Mouse (Mus musculus): Measurements from ENCODE around the gene Crip1. TPM values are rescaled to one million over a fixed set of nuclear protein-coding genes. Genes with fewer than 3 reads are reported as not detected.

Crip1 gene
- polyA plus RNA-seq, 1 experiment from 2014 or later: 94.1 TPM

DNA sequence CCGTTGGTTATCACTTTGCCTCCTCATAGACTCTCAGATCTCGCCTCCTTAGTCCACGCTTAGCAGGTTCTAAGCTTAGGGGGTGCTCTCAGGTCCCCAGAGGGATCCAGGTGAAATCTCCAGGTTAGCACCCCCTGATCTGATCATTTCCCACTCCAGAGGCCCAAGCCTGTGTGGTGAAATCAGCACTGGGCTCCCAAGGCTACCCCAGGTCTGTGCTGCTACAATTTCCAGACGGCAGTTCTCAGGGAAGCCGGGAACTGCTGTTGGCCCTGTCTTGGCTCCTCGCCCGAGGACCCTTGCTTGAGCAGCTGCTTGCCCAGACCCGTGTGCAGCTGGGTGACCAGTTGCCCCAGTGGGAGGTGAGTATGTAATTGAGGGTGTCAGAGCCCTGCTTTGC lies 10.9 kb downstream of the Crip1 start:
- WGBS (ENCODE audit: insufficient replicate concordance): 44% methylated on average over 8 of the region's 8 CpGs
- peak overlapping the region; percentile 97 for H3K4me2 ChIP-seq
- H3K36me3 ChIP-seq: peaks cover 20% of the 10 kb centered on the region
- no peaks in the 10 kb centered on the region for H3K9me3 ChIP-seq (replicated peaks)
- H3K27ac ChIP-seq: peak overlapping the region; percentile 76
- DNase-seq (no peak), ATAC-seq (ENCODE audit: low read depth) (no peak)
- H3K9ac ChIP-seq: peak overlapping the region; percentile 87
- H3K27me3 ChIP-seq: peaks cover 16% of the 10 kb centered on the region
- H3K4me1 ChIP-seq (replicated peaks): peaks cover 45% of the 10 kb centered on the region
- peak overlapping the region; percentile 87 for H3K4me3 ChIP-seq (replicated peaks)

DNA sequence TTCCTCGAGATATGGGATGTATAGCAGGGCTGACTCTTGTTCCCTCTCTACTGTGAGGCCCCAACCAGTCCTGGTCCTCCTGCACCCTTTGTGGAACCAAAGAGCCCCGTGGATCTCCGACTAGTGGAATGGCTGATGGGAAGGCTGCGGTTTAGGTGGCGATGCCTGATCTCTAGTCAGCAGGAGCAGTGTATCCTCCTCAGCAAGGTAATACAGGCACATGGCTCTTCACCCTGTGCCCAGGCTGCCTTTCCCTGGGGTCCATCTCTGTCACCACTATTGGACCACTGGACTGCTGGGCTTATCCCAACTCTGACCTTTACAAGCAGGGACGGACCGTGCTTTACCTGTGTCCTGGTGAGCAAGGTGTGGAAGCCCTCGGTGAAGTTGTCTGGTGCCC lies 11.4 kb downstream of the Crip1 start:
- Histone ChIP-seq H3K27me3 (peaks cover 11% of the 10 kb centered on the region), H3K36me3 (peaks cover 25% of the 10 kb centered on the region), H3K9me3 (replicated peaks) (no peaks in the 10 kb centered on the region), H3K4me2 (peak overlapping the region; percentile 97), H3K4me3 (replicated peaks) (peak overlapping the region; percentile 87), H3K9ac (no peak overlapping the region; the same call in 1 of the 2 replicates), H3K27ac (no peak overlapping the region), H3K4me1 (replicated peaks) (peaks cover 40% of the 10 kb centered on the region)
- WGBS (ENCODE audit: insufficient replicate concordance): 89% methylated on average over 8 of the region's 8 CpGs
- DNase-seq: no peak
- no peak for ATAC-seq (ENCODE audit: low read depth)

DNA sequence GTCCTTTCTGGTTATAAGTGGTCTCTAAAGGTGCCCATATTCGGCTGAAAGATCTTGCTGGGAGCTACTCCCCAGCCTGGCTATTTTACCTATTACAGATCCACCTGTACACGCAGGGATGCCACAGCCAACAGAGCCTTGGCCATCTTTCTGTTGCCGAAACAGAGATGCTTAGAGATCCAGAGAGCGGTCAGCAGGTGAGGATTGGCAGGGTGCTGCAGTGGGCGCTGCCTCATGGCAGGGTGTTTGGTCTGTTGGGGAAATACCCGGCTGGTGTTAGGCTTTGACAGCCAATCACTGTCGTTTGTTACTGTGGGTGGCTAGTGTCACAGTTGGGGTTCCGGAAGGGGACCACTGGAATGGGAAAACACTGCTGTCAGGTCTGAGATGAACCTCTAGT lies 11.9 kb downstream of the Crip1 start:
- ATAC-seq (ENCODE audit: low read depth) (no peak), DNase-seq (no peak)
- H3K36me3 ChIP-seq: peaks cover 29% of the 10 kb centered on the region
- H3K27ac ChIP-seq: no peak overlapping the region
- H3K4me2 ChIP-seq: peak overlapping the region; percentile 97
- H3K4me3 ChIP-seq (replicated peaks): no peak overlapping the region
- peaks cover 35% of the 10 kb centered on the region for H3K4me1 ChIP-seq (replicated peaks)
- 82% methylated on average over 8 of the region's 8 CpGs for WGBS (ENCODE audit: insufficient replicate concordance)
- no peaks in the 10 kb centered on the region for H3K9me3 ChIP-seq (replicated peaks)
- H3K9ac ChIP-seq: no peak overlapping the region
- H3K27me3 ChIP-seq: peaks cover 6% of the 10 kb centered on the region; the same call in 1 of the 2 replicates

DNA sequence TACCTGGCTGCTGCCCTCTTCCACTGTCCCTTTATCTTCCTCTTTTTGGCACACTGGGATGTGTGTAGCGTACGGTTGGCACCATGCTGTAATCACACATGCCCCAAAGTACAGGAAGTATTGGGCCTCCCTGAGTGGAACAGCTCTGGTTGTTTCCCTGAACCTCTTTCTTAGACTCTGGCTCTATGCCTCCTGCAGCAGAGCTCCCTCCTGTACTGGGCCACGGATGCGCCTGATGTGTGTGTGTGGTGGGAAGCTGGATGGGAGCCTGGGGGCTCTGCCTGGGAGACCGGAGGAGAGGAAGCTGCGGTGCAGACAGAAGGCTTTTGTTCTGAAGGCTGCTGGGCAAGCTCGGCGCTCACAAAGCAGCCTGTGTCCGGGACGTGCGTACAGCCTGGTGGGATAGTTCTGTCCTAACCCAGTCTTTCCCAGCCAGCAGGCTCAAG lies 17.5 kb downstream of the Crip1 start:
- DNase-seq (no peak), ATAC-seq (ENCODE audit: low read depth) (no peak)
- no peak overlapping the region for H3K4me2 ChIP-seq
- no peak overlapping the region for H3K4me3 ChIP-seq (replicated peaks)
- H3K4me1 ChIP-seq (replicated peaks): peaks cover 13% of the 10 kb centered on the region
- H3K36me3 ChIP-seq: peaks cover 38% of the 10 kb centered on the region
- no peak overlapping the region for H3K27ac ChIP-seq
- no peaks in the 10 kb centered on the region for H3K9me3 ChIP-seq (replicated peaks)
- H3K9ac ChIP-seq: no peak overlapping the region
- 88% methylated on average over 11 of the region's 11 CpGs for WGBS (ENCODE audit: insufficient replicate concordance)
- no peaks in the 10 kb centered on the region for H3K27me3 ChIP-seq

DNA sequence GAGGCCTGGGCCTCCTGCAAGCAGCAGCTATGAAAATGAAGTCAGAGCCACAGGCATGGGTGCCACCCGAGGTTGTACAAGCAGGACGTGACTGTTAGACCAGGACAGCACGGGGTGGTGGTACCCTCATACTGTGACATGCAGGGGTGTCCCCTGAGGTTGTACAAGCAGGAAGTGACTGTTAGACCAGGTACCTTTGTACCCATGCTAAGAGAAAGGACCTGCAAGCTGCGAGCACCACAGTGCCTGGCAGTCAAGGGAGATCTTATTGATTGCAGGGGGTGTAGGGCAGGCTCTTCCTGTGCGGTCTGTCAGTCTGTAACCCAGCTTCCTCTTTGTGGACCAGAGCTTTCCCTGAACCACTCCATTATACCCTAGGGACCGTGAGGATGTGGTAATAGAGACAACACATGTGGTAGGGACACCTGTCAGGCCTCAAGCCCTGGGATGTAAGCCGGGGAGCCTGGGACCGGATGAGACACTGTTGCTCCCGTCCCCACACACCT lies 22.0 kb downstream of the Crip1 start:
- ATAC-seq (ENCODE audit: low read depth): peak; percentile 47; the same call in 1 of the 2 replicates
- Histone ChIP-seq H3K4me3 (replicated peaks) (no peak overlapping the region), H3K4me1 (replicated peaks) (peaks cover 13% of the 10 kb centered on the region), H3K36me3 (peaks cover 13% of the 10 kb centered on the region), H3K27ac (no peak overlapping the region), H3K27me3 (no peaks in the 10 kb centered on the region; the same call in 1 of the 2 replicates), H3K4me2 (no peak overlapping the region), H3K9me3 (replicated peaks) (no peaks in the 10 kb centered on the region), H3K9ac (no peak overlapping the region)
- 18% methylated on average over 9 of the region's 9 CpGs for WGBS (ENCODE audit: insufficient replicate concordance)
- DNase-seq: no peak

DNA sequence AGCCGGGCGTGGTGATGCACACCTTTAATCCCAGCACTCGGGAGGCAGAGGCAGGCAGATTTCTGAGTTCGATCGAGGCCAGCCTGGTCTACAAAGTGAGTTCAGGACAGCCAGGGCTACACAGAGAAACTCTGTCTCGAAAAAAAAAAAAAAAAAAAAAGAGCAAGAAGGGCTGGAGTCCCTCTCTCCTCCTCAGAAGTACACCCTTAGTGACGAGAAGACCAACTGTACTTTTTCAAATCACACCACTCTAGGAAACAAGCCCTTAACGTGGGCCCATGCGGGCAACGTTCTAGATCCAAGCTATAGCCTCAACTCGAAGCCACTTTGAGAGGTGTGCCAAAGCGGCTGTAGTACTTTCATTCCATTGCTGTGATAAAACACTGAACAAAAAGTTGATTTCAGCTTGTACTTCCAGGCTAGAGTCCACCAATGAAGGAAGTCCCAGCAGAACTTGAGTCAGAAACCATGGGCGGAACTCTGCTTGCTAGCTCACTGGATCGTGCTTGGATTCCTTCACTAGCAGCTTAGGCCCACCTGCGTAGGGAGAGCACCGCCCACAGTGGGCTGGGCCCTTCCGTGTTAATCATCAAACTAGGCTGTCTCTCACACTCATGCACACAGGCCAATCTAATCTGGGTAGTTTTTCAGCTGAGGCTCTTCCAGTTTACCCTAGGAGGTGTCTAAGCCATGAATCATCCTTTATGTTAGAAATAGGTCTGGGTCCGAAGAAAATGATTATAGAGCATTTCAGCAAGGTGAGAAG lies 31.0 kb downstream of the Crip1 start:
- 70% methylated on average over 18 of the region's 18 CpGs for WGBS (ENCODE audit: insufficient replicate concordance)
- Histone ChIP-seq H3K9me3 (replicated peaks) (no peaks in the 10 kb centered on the region), H3K4me1 (replicated peaks) (no peaks in the 10 kb centered on the region), H3K4me2 (no peak overlapping the region), H3K4me3 (replicated peaks) (no peak overlapping the region), H3K9ac (no peak overlapping the region), H3K36me3 (no peaks in the 10 kb centered on the region), H3K27ac (no peak overlapping the region), H3K27me3 (no peaks in the 10 kb centered on the region)
- ATAC-seq (ENCODE audit: low read depth) (no peak), DNase-seq (no peak)

DNA sequence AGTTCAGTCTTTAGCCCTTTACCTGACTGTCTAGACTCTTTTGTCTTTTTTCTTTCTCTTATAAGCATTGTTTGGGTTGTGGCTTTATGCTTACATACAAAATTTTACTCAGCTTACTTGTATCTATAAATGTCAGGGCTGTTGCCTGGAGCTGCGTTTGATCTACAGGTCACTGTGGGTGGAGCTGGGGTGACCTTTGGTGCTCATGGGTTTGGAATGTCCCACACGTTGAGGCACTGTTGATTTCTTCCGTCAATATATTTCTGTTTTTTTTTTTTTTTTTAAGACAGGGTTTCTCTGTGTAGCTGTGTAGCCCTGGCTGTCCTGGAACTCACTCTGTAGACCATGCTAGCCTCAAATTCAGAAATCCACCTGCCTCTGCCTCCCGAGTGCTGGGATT lies 34.9 kb downstream of the Crip1 start:
- no peak for ATAC-seq (ENCODE audit: low read depth)
- 55% methylated on average over 4 of the region's 4 CpGs for WGBS (ENCODE audit: insufficient replicate concordance)
- no peak overlapping the region for H3K4me3 ChIP-seq (replicated peaks)

DNA sequence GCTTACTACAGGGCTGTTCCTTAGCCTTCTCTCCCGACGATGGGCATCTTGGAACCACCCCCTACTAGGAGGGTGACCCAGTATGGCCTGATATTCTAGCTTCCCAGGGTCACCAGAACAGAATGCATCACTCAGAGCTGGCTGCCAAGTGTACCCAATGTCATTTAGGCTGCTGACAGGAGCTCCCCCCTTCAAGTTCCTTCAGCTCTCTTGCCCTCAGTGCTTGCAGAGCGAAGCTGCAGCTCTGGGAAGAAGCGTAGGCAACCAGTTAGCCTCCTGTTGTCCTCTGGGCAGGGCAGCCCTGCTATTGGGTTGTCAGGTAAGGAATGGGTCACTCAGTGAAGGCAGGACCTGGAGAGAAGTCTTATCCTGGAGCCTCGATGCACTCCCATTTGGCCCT lies 38.8 kb downstream of the Crip1 start:
- Histone ChIP-seq H3K27me3 (peaks cover 60% of the 10 kb centered on the region), H3K27ac (no peak overlapping the region), H3K4me2 (no peak overlapping the region), H3K36me3 (no peaks in the 10 kb centered on the region), H3K9ac (no peak overlapping the region), H3K4me1 (replicated peaks) (peaks cover 20% of the 10 kb centered on the region), H3K4me3 (replicated peaks) (no peak overlapping the region), H3K9me3 (replicated peaks) (no peaks in the 10 kb centered on the region)
- no peak for ATAC-seq (ENCODE audit: low read depth)
- WGBS (ENCODE audit: insufficient replicate concordance): 44% methylated on average over 5 of the region's 5 CpGs
- DNase-seq: no peak

More for the DNA sequence above, 34.9 kb downstream of the Crip1 start:
- Histone ChIP-seq H3K4me2 (no peak overlapping the region), H3K27ac (no peak overlapping the region), H3K9ac (no peak overlapping the region), H3K36me3 (no peaks in the 10 kb centered on the region), H3K27me3 (peaks cover 28% of the 10 kb centered on the region), H3K9me3 (replicated peaks) (no peaks in the 10 kb centered on the region), H3K4me1 (replicated peaks) (0 out of 2 replicates have a peak, but pooled peaks cover 5% of the 10 kb centered on the region)
- no peak for DNase-seq

DNA sequence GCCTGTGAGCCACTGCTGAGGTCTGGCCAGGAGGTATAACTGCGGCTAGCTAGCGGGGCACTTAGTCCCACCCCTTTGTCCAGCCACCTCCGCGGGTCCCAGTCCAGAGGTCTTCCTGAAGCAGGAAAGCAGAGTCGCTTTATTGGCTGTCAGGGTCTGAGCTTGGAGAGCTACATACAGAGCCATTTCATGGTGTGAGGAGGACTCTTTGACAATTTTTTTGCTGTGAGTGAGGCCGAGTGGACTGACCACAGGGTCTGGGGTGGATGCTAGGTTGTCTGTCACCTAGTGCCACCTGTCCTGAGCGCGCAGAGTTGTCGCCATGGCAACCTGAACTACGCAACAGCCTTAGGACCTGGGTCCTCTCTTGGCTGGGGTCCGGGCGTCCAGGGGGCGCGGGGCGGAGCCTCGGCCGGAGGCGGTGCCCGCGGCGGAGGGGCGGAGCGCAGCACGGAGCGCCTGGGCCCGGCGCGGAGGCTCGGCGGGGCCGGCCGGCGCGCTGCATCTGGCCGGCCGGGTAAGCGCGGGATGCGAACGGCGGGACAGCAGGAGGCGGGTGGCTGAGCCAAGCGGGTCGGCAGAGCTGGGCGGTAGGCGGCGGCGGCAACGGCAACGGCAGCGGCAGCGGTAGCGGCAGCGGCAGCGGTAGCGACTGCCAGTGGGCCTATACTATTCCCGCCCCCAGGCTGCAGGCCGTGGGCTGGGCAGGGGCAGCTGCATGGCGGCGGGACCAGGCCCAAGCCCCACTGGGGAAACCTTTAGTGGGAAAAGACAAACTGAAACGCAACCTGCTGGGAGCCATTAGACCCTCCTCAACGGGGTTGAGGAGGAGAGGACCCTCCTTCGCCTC lies 39.6 kb downstream of the Crip1 start, which contains the start of gene Tmem121:
Tmem121 (plus strand) TSS at position 489 of the 850 bp plus-strand sequence.
- Histone ChIP-seq H3K4me1 (replicated peaks) (peaks cover 20% of the 10 kb centered on the region), H3K4me2 (peak within 1 kb of the TSS; percentile 67), H3K36me3 (no peaks in the 10 kb centered on the region), H3K9ac (peak within 1 kb of the TSS; percentile 8; the same call in 1 of the 2 replicates), H3K9me3 (replicated peaks) (no peaks in the 10 kb centered on the region), H3K27me3 (peaks cover 60% of the 10 kb centered on the region), H3K4me3 (replicated peaks) (peak within 1 kb of the TSS; percentile 52), H3K27ac (no peak within 1 kb of the TSS)
- 3% methylated on average over 62 of the region's 63 CpGs for WGBS (ENCODE audit: insufficient replicate concordance)
- DNase-seq: no peak
- ATAC-seq (ENCODE audit: low read depth): no peak

DNA sequence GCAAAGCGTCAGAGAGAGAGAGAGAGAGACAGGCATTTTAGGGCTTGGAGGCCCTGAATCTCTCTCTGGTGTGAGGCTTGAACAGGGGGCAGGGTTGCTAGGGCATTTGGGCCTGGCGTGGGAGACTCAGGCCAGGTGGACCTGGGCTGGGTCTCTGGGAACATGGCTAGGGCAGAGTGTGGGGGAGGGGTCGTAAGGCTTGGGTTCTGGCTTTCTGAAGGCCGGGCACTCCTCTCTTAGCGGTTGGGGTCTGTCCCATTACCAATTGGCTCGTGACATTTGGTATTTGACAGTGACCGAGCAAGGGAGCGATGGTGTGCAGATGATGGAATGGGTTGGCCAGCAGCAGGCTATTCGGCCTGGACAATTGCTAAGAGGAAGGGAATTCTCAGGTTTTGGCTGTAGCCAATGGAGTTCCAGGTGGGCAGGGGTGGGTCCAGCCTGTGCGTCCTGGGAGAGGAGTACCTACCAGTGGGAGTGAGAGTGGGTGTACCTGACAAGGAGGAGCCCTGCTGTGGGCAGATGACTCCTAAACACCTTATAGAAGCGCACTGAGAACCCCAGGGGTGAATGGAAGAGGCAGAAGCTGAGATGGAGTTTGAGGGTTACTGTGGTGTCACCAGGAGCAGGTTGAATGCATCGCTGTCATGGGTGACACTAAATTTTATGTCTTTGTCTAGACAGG lies 40.4 kb downstream of the Crip1 start:
- no peaks in the 10 kb centered on the region for H3K36me3 ChIP-seq
- peak overlapping the region; percentile 8; the same call in 1 of the 2 replicates for H3K9ac ChIP-seq
- ATAC-seq (ENCODE audit: low read depth): no peak
- peaks cover 60% of the 10 kb centered on the region for H3K27me3 ChIP-seq
- WGBS (ENCODE audit: insufficient replicate concordance): 47% methylated on average over 12 of the region's 12 CpGs
- peak overlapping the region; percentile 67 for H3K4me2 ChIP-seq
- no peaks in the 10 kb centered on the region for H3K9me3 ChIP-seq (replicated peaks)
- no peak overlapping the region for H3K27ac ChIP-seq
- peaks cover 20% of the 10 kb centered on the region for H3K4me1 ChIP-seq (replicated peaks)
- no peak for DNase-seq
- H3K4me3 ChIP-seq (replicated peaks): peak overlapping the region; percentile 52

DNA sequence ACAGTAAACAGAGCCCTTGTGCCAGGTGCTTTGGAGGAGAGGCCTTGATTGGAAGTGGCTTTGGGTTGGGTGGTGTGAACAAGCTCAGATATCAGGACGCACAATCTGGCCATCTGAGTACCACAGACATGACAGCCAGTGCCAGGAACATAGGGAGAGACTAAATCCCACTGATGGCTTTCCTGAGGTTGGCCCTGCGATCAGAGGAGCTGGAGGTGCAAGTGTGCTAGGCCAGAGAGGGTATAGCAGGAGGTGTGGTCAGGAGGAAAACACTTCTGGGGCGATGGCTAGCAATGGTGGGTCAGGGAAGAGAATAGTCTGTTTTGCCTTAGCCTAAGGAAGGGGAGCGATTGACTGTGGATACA lies 40.9 kb downstream of the Crip1 start:
- no peak for ATAC-seq (ENCODE audit: low read depth)
- DNase-seq: no peak
- no peaks in the 10 kb centered on the region for H3K36me3 ChIP-seq
- H3K4me2 ChIP-seq: peak overlapping the region; percentile 63
- WGBS (ENCODE audit: insufficient replicate concordance): 33% methylated on average over 4 of the region's 4 CpGs
- H3K9ac ChIP-seq: no peak overlapping the region
- no peak overlapping the region for H3K27ac ChIP-seq
- peaks cover 60% of the 10 kb centered on the region for H3K27me3 ChIP-seq
- no peak overlapping the region for H3K4me3 ChIP-seq (replicated peaks)
- peaks cover 20% of the 10 kb centered on the region for H3K4me1 ChIP-seq (replicated peaks)
- no peaks in the 10 kb centered on the region for H3K9me3 ChIP-seq (replicated peaks)
